Mouse (Mus musculus) myocyte (in vitro differentiated cells): ENCODE measurements around the gene Olfr971.
"Not testable (repeated sequence)": the region's sequence is repeated elsewhere in the genome, so short reads cannot be mapped to it uniquely, and the experiment has no call there.

Source experiments
- E2F4 ChIP-seq: IDR thresholded peaks from one replicate; pipeline ENCODE4 v1.6.1; 2011; ENCODE audit warnings: mild to moderate bottlenecking, control low read depth, moderate library complexity; ENCODE audit not compliant: insufficient read depth
- MAX ChIP-seq: IDR thresholded peaks from one replicate; pipeline ENCODE4 v1.6.1; 2011; ENCODE audit warnings: low read depth, mild to moderate bottlenecking, control low read depth
- POLR2A ChIP-seq: IDR thresholded peaks from one replicate; pipeline ENCODE4 v1.6.1; 2011; ENCODE audit warnings: low read depth, mild to moderate bottlenecking, control low read depth, moderate library complexity; ENCODE audit not compliant: insufficient read length
- POLR2AphosphoS2 ChIP-seq: IDR thresholded peaks from one replicate; pipeline ENCODE4 v1.6.1; 2011; ENCODE audit warnings: low read depth, control low read depth; ENCODE audit not compliant: insufficient read length
- USF1 ChIP-seq: IDR thresholded peaks from one replicate; pipeline ENCODE4 v1.6.1; 2011; ENCODE audit warnings: low read depth, mild to moderate bottlenecking, control low read depth, moderate library complexity

- TF ChIP-seq POLR2A, POLR2AphosphoS2, MAX, USF1, E2F4: not testable (repeated sequence)
These were observed 41.1 kb downstream of the Olfr971 start for GRCm38 (mm10) chr9:39877541-39878396.
